ENCODE assay signal across 18 mouse cellular contexts in genomic region chr14:22509747-22510530, GRCm38 (mm10).
DNase-seq lines count a peak whose midpoint lies in the region; ATAC-seq and TF ChIP-seq lines count a peak whose summit lies in the region.
"Had no signal": no experiment of that assay in that cellular context is flagged by ENCODE, and none has a peak within 500 bp of the region (broad histone marks: within the 10 kb centered on the region; RNA-seq: fewer than 3 reads in every experiment).

No protein-coding gene starts in this region.

- H3K4me1 ChIP-seq in limb, embryonic 13.5 days, result peaks cover 15% of the 10 kb centered on the region
- H3K4me1 ChIP-seq in kidney, adult 2 months (ENCODE audit: control insufficient read depth, insufficient read depth, low read length), result no peaks in the 10 kb centered on the region
- H3K4me1 ChIP-seq: heart, embryonic 12.5 days had no signal

- H3K36me3 ChIP-seq in limb, embryonic 13.5 days, result no peaks in the 10 kb centered on the region
- H3K36me3 ChIP-seq in kidney, adult 2 months (ENCODE audit: control insufficient read depth, insufficient read depth, low read length), result no peaks in the 10 kb centered on the region
- H3K36me3 ChIP-seq: embryonic facial prominence, embryonic 15.5 days; forebrain, embryonic 10.5 days; heart, embryonic 12.5 days had no signal

- 0 out of 2 replicates have a peak overlapping the region, but pooled peaks have one; percentile 15 for H3K27ac ChIP-seq in limb, embryonic 13.5 days
- no peak overlapping the region for H3K27ac ChIP-seq in kidney, adult 2 months (ENCODE audit: insufficient read depth, low read depth, low read length)
- H3K27ac ChIP-seq: embryonic facial prominence, embryonic 15.5 days; forebrain, embryonic 10.5 days had no signal

- no peak for TF ChIP-seq POLR2A in kidney, adult 2 months (IDR thresholded peaks at IDR 0.05; ENCODE audit: low read depth, low read length)

- no peaks in the 10 kb centered on the region for H3K27me3 ChIP-seq in limb, embryonic 13.5 days
- 0 out of 2 replicates have a peak, but pooled peaks cover 2% of the 10 kb centered on the region for H3K27me3 ChIP-seq in kidney, adult 2 months (replicated peaks; ENCODE audit: control insufficient read depth, insufficient read depth, low read length)
- H3K27me3 ChIP-seq: embryonic facial prominence, embryonic 15.5 days; heart, embryonic 12.5 days had no signal

- WGBS in limb, embryonic 13.5 days, result 14% methylated on average over 6 of the region's 6 CpGs
- WGBS in kidney, adult 2 months, result 67% methylated on average over 6 of the region's 6 CpGs

- peak; percentile 53 for DNase-seq in heart, adult 11 months
- DNase-seq in heart, postnatal 4 days, result no peak
- DNase-seq in hindlimb bud, embryonic 11.5 days (ENCODE audit: extremely low spot score, low read depth, low spot score), result peak; percentile 56
- DNase-seq in kidney, adult 2 months, result no peak
- no peak for DNase-seq in ovary, adult 18-20 months (ENCODE audit: low spot score)
- DNase-seq in thymus, postnatal 14 days, result no peak
- DNase-seq: adrenal gland, postnatal 10 days; cerebellum, adult 11 months; cerebellum, adult 8-10 months; cerebellum, postnatal 14 days; gastrocnemius, postnatal 10 days had no signal

- H3K9ac ChIP-seq in limb, embryonic 13.5 days, result no peak overlapping the region
- H3K9ac ChIP-seq: embryonic facial prominence, embryonic 15.5 days; heart, embryonic 12.5 days had no signal

- ATAC-seq in limb, embryonic 13.5 days (ENCODE audit: low FRiP score, low read depth), result peak; percentile 82
- ATAC-seq: forebrain, embryonic 14.5 days; hindbrain, embryonic 16.5 days had no signal

- no peak overlapping the region for H3K4me2 ChIP-seq in limb, embryonic 13.5 days (replicated peaks)
- H3K4me2 ChIP-seq: embryonic facial prominence, embryonic 15.5 days; heart, embryonic 12.5 days had no signal

- H3K4me3 ChIP-seq in limb, embryonic 13.5 days, result no peak overlapping the region
- H3K4me3 ChIP-seq in kidney, adult 2 months (ENCODE audit: insufficient read depth, low read depth, low read length), result no peak overlapping the region
- H3K4me3 ChIP-seq: embryonic facial prominence, embryonic 15.5 days; erythroblast, embryonic 14.5 days; forebrain, embryonic 10.5 days; heart, embryonic 12.5 days had no signal

- no peak for TF ChIP-seq CTCF in kidney, adult 2 months (conservative IDR thresholded peaks at IDR 0.05; ENCODE audit: insufficient read depth, insufficient read length, low read depth, low read length)

- no peaks in the 10 kb centered on the region for H3K9me3 ChIP-seq in limb, embryonic 13.5 days
- H3K9me3 ChIP-seq: embryonic facial prominence, embryonic 15.5 days; forebrain, embryonic 10.5 days; heart, embryonic 12.5 days had no signal

Comparison
In these comparisons a context has a peak if more than half of its experiments do, and no peak if none do; other contexts are left out.
1. DNase-seq: peak in heart, adult 11 months (single experiment) and hindlimb bud, embryonic 11.5 days (single experiment); none in heart, postnatal 4 days (single experiment), kidney, adult 2 months (single experiment), ovary, adult 18-20 months (single experiment) and thymus, postnatal 14 days (single experiment).